Mouse (Mus musculus) large intestine, adult 2 months (tissue): ENCODE measurements at regions not wholly inside any gene's neighbourhood (a gene's known extent, or its start where the extent isn't known, plus 50 kb on each side); places are given as distances from the start of the nearest gene placed in this dataset.

ENCODE experiments used
- DNase-seq: peaks from one replicate; pipeline ENCODE4 v3.0.0-alpha.2; 2012; ENCODE audit warnings: low read depth, low spot score
- WGBS: fragments of 180-500 bp; shearing (Covaris S2); methylation state at CpG from one replicate; pipeline ENCODE4 v1.1.7; 2018; 5-methylcytosine and 5-hydroxymethylcytosine counted together

DNA sequence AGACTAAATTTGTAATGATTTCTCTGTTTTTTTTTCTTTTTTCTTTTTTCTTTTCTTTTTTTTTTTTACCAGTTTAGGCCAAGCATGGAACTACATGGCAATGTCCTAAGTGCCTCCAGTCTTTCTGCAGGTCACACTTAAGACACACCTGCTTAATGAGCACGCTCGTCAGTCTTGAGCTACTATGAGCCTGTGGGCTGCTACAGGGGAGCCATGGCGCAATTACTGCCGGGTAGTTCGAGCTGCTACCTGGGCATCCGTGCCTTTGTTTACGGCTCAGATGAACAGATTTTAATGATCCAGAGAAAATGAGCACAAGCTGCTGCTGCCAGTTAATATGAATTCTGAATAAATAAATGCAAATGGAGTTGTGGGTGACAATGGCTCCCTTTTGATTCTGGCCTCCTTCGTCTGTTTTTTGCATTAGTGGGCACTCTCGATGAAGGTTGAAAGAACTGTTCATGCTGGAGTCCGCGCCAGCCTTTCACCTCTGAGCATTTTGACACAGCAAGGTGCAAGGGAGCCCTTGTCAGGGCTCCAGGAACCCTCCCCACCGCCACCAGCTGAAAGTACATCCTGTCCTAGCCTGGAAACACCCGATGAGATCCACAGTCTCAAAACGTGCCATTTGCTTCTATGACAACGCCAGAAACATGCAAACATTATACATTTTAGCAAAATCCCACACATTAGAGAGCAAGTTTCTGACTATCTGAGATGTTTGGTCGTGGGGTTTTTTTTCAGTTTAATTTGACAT lies 81.3 kb upstream of the 1700025G04Rik start:
- 81% methylated on average over 16 of the region's 16 CpGs for WGBS
- DNase-seq = no peak

DNA sequence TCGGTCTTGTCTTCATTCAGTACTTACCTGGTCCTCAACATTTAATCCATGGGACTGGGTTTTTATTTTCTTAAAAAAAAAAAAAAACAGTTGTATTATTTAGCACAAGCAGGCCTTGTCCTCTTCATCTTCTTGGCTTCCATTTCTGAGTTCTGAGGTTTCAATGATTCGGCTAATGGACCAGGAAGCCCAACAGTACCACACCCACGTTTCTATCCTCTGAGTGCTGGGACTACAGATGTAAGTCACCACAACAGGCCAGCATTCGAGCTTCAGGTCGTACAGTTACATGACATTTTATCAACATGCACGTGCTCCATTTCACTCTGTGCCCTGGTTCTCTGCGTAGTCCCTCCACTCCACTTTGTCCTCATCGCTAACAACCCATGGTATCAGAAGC lies 80.7 kb upstream of the 1700025G04Rik start:
- DNase-seq = no peak
- WGBS = 87% methylated on average over 8 of the region's 8 CpGs

DNA sequence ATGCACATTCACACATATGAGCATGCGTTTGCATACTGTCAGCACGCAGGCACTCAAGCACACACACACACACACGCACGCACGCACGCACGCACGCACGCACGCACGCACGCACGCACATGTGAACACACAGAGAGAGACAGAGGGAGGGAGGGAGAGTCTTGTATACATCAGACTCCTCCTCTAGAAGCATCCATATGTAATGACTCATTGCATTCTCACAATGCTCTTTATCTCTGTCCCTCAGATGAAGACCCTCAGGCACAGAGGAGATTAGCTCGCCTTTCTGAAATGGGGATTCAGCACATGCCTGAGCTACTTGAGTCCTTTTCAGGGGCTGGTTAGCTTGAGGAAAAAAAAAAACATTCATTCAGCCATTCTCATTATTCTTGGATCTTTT lies 79.6 kb upstream of the 1700025G04Rik start:
- 95% methylated on average over 14 of the region's 14 CpGs for WGBS
- DNase-seq = no peak

DNA sequence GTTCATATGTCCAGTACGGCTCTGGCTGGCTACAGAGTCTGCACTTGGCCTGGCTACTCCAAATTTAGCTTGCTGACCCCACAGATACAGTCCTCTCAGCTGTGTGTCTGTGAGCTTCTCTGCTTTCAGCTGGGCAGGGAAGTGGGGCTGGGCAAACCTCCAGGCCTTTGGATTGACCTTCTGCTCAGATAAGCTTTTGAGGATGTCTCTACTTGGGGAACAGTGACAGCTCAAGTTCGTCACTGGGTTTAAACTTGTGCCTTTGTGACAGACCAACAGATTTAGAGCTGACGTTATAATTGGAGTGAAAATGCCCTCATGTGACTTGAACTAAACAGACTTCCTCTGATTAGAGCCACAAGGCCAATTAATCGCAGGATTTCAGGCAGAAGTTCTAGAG lies 78.4 kb upstream of the 1700025G04Rik start:
- no peak for DNase-seq
- WGBS = 64% methylated on average over 4 of the region's 4 CpGs

DNA sequence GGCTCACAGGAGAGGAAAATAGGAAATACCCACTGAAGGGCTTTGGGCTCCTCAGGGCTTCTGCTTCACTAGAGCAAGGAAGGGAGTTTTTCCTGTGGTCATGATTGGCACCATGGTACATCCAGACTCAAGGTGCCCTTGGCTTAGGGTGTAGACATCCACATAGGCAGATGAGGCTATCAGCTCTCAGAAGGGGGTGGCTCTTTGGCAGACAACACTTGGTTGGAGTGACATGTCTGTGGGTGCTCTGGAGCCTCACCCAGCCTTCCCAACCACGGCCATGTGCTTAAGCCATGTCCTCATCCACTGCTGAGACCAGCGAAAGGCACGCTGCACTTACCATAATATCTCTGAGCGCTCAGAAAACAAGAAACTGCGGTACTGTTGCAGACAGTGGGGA lies 77.8 kb upstream of the 1700025G04Rik start:
- DNase-seq = no peak
- WGBS = 84% methylated on average over 5 of the region's 5 CpGs

DNA sequence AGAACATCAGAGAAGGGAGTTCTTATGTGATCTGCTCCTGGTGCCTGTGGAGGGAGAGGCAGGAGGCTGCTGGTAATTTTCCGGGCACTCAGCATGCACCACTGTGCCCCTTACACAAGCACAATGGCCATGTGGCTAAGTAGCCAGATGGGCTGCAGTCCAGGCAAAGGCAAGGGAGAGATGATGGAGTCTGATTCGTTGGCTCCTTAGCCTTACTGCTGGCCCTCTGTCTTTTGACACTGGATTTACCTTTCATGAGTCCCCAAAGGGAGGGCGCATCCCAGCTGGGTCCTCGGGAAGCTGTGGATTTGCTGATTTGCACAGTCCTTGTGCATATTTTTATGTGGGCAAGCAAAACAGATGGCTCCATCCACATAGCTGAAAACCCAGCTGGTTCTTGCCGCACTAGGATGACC lies 75.6 kb upstream of the 1700025G04Rik start:
- 77% methylated on average over 5 of the region's 5 CpGs for WGBS
- no peak for DNase-seq

DNA sequence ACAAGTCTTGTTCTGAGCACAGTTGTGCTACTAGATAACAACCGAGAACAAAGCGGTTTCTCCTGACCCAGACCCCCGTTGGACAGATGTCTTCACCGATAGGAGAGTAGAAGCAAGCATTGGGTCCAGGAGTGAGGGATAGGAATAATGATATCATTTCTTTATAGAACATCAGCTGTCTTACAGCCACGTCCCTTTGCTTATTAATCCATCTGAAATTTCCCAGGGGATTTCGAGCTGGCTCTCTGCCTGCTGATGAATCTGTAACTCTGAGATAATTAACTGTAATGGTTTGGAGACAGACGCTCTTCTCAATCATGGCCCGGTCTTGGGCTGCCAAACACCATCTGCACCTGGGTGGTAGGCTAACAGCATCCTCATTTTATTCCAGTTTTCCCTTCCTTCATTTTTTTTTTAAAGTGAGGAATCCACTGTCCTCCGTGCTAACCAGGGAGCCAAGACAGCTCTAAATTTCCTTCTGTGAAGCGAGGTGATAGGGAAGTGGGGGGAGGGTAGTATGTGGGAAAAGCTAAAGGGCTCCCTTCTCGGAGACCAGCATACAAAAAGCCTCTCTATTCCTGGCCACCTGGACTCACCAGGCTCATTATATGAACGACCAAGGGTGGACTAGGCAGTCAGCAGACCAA lies 75.0 kb upstream of the 1700025G04Rik start:
- WGBS = 67% methylated on average over 12 of the region's 12 CpGs
- no peak for DNase-seq

DNA sequence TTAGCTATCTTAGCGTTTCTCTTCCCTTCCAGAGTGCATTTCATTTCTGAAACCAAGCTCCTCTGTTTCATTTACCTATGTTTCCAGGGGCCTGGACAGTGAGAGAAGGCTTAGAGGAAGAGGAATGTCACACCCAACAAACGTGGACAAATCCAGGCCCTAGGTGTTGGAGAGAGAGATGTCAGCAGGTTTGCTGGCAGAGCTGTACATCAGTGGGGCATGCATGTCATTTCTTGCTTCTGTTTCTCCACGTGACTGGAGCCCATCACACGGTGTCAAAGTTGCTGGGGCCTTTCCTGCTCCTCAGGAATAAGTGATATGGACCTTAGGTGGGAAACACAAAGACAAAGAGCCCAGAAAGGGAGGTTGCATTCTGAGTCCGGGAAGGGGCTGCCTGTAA lies 74.3 kb upstream of the 1700025G04Rik start:
- DNase-seq = no peak
- WGBS = 71% methylated on average over 5 of the region's 5 CpGs

DNA sequence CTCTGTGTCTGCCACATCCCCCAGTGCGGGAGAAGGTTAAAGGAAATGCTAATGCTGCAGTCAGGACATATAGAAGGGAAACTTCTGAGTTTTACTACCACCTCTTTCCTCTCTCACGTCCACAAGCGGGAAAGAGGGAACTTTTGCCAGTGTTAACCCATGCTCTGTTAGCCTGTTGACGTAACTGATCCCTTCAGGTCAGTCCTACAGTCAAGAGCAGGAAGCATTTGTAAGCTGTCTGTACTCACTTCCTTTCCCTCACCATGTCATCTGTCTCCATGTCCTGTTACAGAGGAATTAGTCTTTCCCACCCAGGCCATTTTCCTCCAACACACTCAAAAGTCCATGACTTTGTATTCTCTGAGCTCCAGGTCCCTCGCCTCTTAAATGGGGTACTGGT lies 62.5 kb upstream of the 1700025G04Rik start:
- 70% methylated on average over 5 of the region's 5 CpGs for WGBS
- DNase-seq = no peak

DNA sequence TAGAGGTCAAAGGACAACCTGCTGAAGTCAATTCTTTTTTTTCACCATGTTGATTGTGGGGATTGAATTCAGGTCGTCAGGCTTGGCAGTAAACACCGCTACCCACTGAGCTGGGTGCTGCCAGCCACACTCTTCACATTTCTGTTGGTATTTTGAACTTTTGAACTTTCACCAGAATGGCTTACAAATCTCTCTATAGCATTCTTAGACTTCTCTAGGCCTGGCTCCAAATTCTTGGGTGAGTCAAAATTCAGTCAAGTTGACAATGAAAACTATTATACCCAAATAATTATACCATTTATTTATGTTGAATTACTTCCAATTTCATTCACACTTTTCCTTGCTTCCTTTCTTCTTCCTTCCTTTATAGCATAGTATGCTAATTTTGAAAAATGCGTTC lies 58.8 kb upstream of the 1700025G04Rik start:
- 66% methylated on average over 3 of the region's 3 CpGs for WGBS
- DNase-seq = no peak

DNA sequence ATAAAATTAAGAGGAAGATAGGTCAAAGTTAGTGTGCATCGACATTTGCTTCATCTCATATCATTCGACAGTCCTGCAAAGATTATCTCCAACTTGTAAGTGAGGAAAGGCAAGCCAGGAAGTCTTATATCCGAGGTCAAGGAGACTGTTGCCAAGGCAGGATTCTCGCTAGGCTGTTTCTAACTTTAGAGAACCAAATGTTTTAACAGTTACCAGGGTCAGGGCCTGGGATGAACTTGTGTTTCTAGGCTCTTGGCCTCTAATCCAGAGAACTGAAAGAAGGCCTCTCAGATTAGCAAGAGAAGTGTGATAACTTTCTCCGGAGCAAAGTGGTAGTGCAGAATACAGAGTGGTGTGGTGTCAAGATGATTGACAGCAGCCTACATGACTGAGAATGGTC lies 50.2 kb upstream of the 1700025G04Rik start:
- 75% methylated on average over 5 of the region's 5 CpGs for WGBS
- no peak for DNase-seq
